Mouse (Mus musculus) stomach, postnatal 0 days (tissue): Measurements from ENCODE around the gene Gna11. TPM values are rescaled to one million over a fixed set of nuclear protein-coding genes. Genes with fewer than 3 reads are reported as not detected.

ENCODE experiments used
- ATAC-seq: fragments of 200-750 bp; cut with Nextera tagmentation; 2 replicates; pipeline ENCODE4 v1.8.0; 2017; ENCODE audit not compliant: low FRiP score, low TSS enrichment
- DNase-seq: peaks from one replicate; pipeline ENCODE4 v3.0.0-alpha.2; 2016; ENCODE audit warnings: low spot score
- H3K27ac ChIP-seq: fragments of 300-500 bp; sonication (generic); replicated peaks from 2 replicates; pipeline ENCODE4 v1.5.1; 2014; ENCODE audit warnings: mild to moderate bottlenecking, control low read depth
- H3K27me3 ChIP-seq: fragments of 300-500 bp; sonication (generic); 2 replicates; pipeline ENCODE4 v1.6.1; 2014; ENCODE audit warnings: low read length; ENCODE audit not compliant: control insufficient read depth, insufficient read depth
- H3K36me3 ChIP-seq: fragments of 300-500 bp; sonication (generic); 2 replicates; pipeline ENCODE4 v1.6.1; 2014; ENCODE audit warnings: low read length, mixed read lengths; ENCODE audit not compliant: control insufficient read depth, insufficient read depth
- H3K4me1 ChIP-seq: fragments of 300-500 bp; sonication (generic); replicated peaks from 2 replicates; pipeline ENCODE4 v1.6.1; 2014; ENCODE audit warnings: antibody characterized with exemption; ENCODE audit not compliant: control insufficient read depth, insufficient read depth
- H3K4me2 ChIP-seq: fragments of 300-500 bp; sonication (generic); replicated peaks from 2 replicates; pipeline ENCODE4 v1.6.1; 2014; ENCODE audit warnings: low read depth, mild to moderate bottlenecking, control low read depth, moderate library complexity
- H3K4me3 ChIP-seq: fragments of 300-500 bp; sonication (generic); 2 replicates; pipeline ENCODE4 v1.5.1; 2014; ENCODE audit warnings: low read depth, low read length, control low read depth
- H3K9ac ChIP-seq: fragments of 300-500 bp; sonication (generic); 2 replicates; pipeline ENCODE4 v1.6.1; 2014; ENCODE audit warnings: mild to moderate bottlenecking, low read length, control low read depth, mixed read lengths
- H3K9me3 ChIP-seq: fragments of 300-500 bp; sonication (generic); 2 replicates; pipeline ENCODE4 v1.6.1; 2016; ENCODE audit warnings: low read length; ENCODE audit not compliant: control insufficient read depth
- CTCF ChIP-seq: IDR thresholded peaks from 2 replicates; pipeline ENCODE4 v1.5.1; 2016; ENCODE audit warnings: antibody characterized with exemption, low read depth, mild to moderate bottlenecking, moderate library complexity
- EP300 ChIP-seq: optimal IDR thresholded peaks from 2 replicates; pipeline ENCODE3; 2016; ENCODE audit warnings: antibody characterized with exemption
- WGBS: fragments of 180-500 bp; shearing (Covaris S2); extraction: QIAGEN DNeasy Blood & Tissue Kit; methylation state at CpG from one replicate; pipeline ENCODE4 v1.1.7; 2014; 5-methylcytosine and 5-hydroxymethylcytosine counted together
- microRNA-seq: library from miRNA; unstranded; fragments of <30 nt; microRNA quantifications from one replicate; pipeline ENCODE4, GENCODE M21; 2016
- polyA plus RNA-seq: library from polyadenylated mRNA; unstranded; fragments of >200 nt; fragmentation: Nextera tagmentation; extraction: Ambion mirVana; gene quantifications from 2 replicates; pipeline ENCODE4 v1.2.1, GENCODE M21; 2015

Gene Gna11
- polyA plus RNA-seq, 1 experiment from 2014 or later: 62.5 TPM

DNA sequence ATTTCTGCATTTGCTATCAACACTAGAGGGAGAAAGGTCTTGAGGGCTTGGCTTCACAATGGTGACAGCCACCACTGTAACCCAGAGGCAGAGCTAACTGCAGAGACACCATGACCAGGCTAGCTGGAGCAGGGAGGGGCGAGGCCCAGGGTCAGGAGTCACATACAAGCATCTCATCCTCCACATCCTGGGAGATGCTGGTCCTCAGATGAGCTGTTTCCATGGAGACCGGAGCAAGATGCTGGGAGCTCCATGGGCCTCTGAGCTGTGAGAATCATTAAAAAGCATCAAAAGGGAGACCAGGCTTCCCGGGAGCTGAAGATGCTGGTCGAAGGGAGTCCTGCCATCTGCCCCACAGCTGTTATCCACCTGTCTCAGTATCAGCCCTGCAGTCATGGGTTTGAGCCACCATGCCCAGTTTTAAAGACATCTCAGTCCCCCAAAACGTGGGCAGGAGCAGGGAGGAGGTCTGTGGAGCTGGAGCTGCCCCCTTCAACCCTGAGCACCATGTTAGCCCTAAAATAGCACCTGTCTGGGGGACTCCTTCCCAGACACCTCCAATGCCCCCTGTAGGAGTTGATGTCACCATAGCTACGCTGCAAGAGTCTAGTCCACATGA is 60.4 kb downstream of the Gna11 start:
- no peak overlapping the region for H3K4me3 ChIP-seq
- ATAC-seq (no peak), DNase-seq (no peak)
- no peak overlapping the region for H3K27ac ChIP-seq
- H3K4me2 ChIP-seq: no peak overlapping the region
- no peak overlapping the region for H3K9ac ChIP-seq
- H3K36me3 ChIP-seq: peaks cover 16% of the 10 kb centered on the region; the same call in 1 of the 2 replicates
- WGBS: 62% methylated on average over 6 of the region's 6 CpGs
- no peak for TF ChIP-seq EP300
- TF ChIP-seq CTCF: no peak
- H3K4me1 ChIP-seq: no peaks in the 10 kb centered on the region
- H3K27me3 ChIP-seq: no peaks in the 10 kb centered on the region; the same call in 1 of the 2 replicates
- H3K9me3 ChIP-seq: no peaks in the 10 kb centered on the region

DNA sequence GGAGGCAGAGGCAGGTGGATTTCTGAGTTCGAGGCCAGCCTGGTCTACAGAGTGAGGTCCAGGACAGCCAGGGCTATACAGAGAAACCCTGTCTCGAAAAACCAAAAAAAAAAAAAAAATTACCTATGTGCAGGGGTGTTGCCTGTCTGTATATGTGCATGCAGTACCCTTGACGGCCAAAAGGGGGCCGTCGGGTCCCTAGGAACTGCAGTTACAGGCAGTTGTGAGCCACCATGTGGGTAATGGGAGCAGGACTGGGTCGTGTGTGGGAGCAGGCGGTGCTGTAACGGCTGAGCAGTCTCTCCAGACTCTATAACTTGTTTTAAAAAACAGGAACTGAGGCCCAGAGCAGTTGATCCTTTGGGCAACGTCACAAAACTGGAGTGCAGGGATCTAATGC is 61.0 kb downstream of the Gna11 start:
- 15% methylated on average over 9 of the region's 9 CpGs for WGBS

DNA sequence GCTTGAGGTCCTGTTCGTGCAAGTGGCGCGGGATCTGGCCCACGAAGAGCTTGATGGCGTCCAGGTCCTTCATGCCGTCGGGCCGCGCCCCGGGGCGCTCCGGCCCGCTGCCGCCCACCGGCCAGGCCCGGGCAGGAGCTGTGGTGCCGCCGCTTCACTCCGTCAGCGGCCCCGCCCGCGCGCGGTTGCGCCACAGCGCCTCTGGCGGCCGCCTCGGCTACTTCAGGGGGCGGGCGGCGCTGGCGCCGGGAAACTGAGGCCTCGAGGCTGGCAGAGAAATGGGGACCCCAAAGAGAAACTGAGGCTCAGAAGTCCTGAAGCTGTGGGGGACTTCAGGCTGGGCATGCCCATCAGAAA is 62.5 kb downstream of the Gna11 start, which contains the start of gene Celf5:
Gene Celf5 (minus strand): TSS at position 177 of the 357 bp plus-strand sequence.
- ATAC-seq (peak; percentile 53; the same call in 1 of the 2 replicates), DNase-seq (peak; percentile 65)
- TF ChIP-seq EP300: no peak
- TF ChIP-seq CTCF: peak; percentile 74
- Histone ChIP-seq H3K27me3 (no peaks in the 10 kb centered on the region; the same call in 1 of the 2 replicates), H3K4me2 (peak within 1 kb of the TSS; percentile 79), H3K36me3 (no peaks in the 10 kb centered on the region), H3K9me3 (no peaks in the 10 kb centered on the region), H3K27ac (no peak within 1 kb of the TSS), H3K4me1 (no peaks in the 10 kb centered on the region), H3K9ac (peak within 1 kb of the TSS; percentile 47), H3K4me3 (peak within 1 kb of the TSS; percentile 40)
- under 1% methylated on average over 28 of the region's 36 CpGs for WGBS

More for the DNA sequence above, 61.0 kb downstream of the Gna11 start:
- DNase-seq (no peak), ATAC-seq (no peak)
- Histone ChIP-seq H3K4me1 (no peaks in the 10 kb centered on the region), H3K36me3 (peaks cover 12% of the 10 kb centered on the region; the same call in 1 of the 2 replicates), H3K27me3 (no peaks in the 10 kb centered on the region; the same call in 1 of the 2 replicates), H3K4me3 (no peak overlapping the region), H3K9ac (no peak overlapping the region), H3K27ac (no peak overlapping the region), H3K9me3 (no peaks in the 10 kb centered on the region), H3K4me2 (no peak overlapping the region)
- TF ChIP-seq CTCF: peak; percentile 66
- no peak for TF ChIP-seq EP300

DNA sequence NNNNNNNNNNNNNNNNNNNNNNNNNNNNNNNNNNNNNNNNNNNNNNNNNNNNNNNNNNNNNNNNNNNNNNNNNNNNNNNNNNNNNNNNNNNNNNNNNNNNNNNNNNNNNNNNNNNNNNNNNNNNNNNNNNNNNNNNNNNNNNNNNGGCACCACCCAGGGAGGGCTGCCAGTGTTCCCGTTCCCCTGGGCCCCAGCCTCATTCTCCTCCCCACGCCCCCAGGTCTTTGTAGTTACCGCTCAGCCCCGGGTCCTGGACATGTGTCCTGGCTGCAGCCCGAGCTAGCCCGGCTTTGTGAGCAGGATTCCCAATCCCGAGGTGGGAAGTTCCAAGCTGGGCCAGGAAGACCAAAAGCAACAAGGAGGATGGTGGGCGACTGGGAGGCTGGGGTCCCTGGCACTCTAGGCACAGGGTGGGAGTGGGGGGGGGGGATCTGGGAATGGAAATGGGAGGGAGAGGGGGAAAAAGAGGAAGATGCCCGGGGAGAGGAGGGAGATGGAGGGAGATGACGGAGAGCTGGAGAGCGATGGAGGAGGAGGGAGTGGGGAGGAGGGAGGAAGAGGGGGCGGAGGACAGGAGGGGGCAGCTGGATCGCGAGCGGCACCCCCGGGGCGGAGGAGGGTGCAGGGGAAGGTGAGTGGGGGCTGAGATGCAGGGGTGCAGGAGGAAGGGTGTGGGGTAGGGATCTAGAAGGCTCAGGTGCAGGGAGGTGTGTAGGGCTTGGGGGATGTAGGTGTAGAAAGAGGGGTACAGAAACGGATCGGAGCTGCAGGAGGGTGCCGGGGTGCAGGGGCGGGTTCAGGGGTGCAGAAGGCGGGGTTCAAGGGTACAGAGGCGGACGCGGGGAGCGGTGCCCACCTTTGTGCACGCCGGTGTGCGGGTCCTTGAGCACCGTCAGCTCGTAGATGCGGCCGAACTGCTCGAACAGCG is 63.1 kb downstream of the Gna11 start:
- TF ChIP-seq CTCF: no peak
- no peak for TF ChIP-seq EP300
- ATAC-seq (0 out of 2 replicates have a peak, but pooled peaks have one; percentile 2), DNase-seq (no peak)
- 3% methylated on average over 32 of the region's 35 CpGs for WGBS
- Histone ChIP-seq H3K4me2 (peak overlapping the region; percentile 79), H3K9ac (peak overlapping the region; percentile 47), H3K36me3 (no peaks in the 10 kb centered on the region), H3K27me3 (no peaks in the 10 kb centered on the region; the same call in 1 of the 2 replicates), H3K4me3 (peak overlapping the region; percentile 40), H3K27ac (no peak overlapping the region), H3K9me3 (no peaks in the 10 kb centered on the region), H3K4me1 (no peaks in the 10 kb centered on the region)

Small RNA genes within 50 kb of the gene (microRNA-seq; reads per million reads assigned to microRNA genes)
- gene Gm25595: not detected

Other genes with a start within 250 kb of the Gna11 start
- 16.2 and 16.6 TPM in 2 replicates for gene Cactin, start 224.1 kb downstream of the Gna11 start, polyA plus RNA-seq
- 19.7 and 20.2 TPM in 2 replicates for gene Tbxa2r, start 216.5 kb downstream of the Gna11 start, polyA plus RNA-seq
- gene Gipc3, start 201.9 kb downstream of the Gna11 start, polyA plus RNA-seq: 0.06 and 0.10 TPM in 2 replicates
- gene Hmg20b, start 194.7 kb downstream of the Gna11 start, polyA plus RNA-seq: 72.2 and 77.9 TPM in 2 replicates
- gene Mfsd12, start 187.7 kb downstream of the Gna11 start, polyA plus RNA-seq: 7.4 and 7.9 TPM in 2 replicates
- 16.5 and 17.5 TPM in 2 replicates for gene 4930404N11Rik, start 179.4 kb downstream of the Gna11 start, polyA plus RNA-seq
- gene Fzr1, start 166.7 kb downstream of the Gna11 start, polyA plus RNA-seq: 51.4 and 51.6 TPM in 2 replicates
- gene Dohh, start 160.8 kb downstream of the Gna11 start, polyA plus RNA-seq: 59.4 and 63.0 TPM in 2 replicates
- 1.1 and 1.4 TPM in 2 replicates for gene Gm48551, start 160.7 kb downstream of the Gna11 start, polyA plus RNA-seq
- gene Gm48552, start 156.2 kb downstream of the Gna11 start, polyA plus RNA-seq: 0.29 and 0.36 TPM in 2 replicates
- gene Smim24, start 152.1 kb downstream of the Gna11 start, polyA plus RNA-seq: 205 and 239 TPM in 2 replicates
- gene Nfic, start 89.6 kb downstream of the Gna11 start, polyA plus RNA-seq: 40.4 and 42.4 TPM in 2 replicates
- 0.62 TPM in 2 replicates for gene Celf5, start 62.5 kb downstream of the Gna11 start, polyA plus RNA-seq
- 37.0 and 38.3 TPM in 2 replicates for gene Ncln, start 48.8 kb downstream of the Gna11 start, polyA plus RNA-seq
- gene S1pr4, start 45.1 kb downstream of the Gna11 start, polyA plus RNA-seq: 1.0 and 1.5 TPM in 2 replicates
- 9.8 and 10.1 TPM in 2 replicates for gene Gna15, start 21.0 kb downstream of the Gna11 start, polyA plus RNA-seq
- gene Aes, start 14.3 kb upstream of the Gna11 start, polyA plus RNA-seq: 429 and 495 TPM in 2 replicates
- gene Tle2, start 29.4 kb upstream of the Gna11 start, polyA plus RNA-seq: 4.8 and 6.9 TPM in 2 replicates
- gene Tle6, start 55.9 kb upstream of the Gna11 start, polyA plus RNA-seq: 7.6 and 8.9 TPM in 2 replicates
- gene BC025920, start 61.1 kb upstream of the Gna11 start, polyA plus RNA-seq: 0.24 and 0.35 TPM in 2 replicates
- 15.1 and 15.6 TPM in 2 replicates for gene Sirt6, start 82.6 kb upstream of the Gna11 start, polyA plus RNA-seq
- 3.3 and 5.3 TPM in 2 replicates for gene Ankrd24, start 83.3 kb upstream of the Gna11 start, polyA plus RNA-seq
- gene Gm10778, start 103.9 kb upstream of the Gna11 start, polyA plus RNA-seq: 2.4 TPM in 2 replicates
- gene Zfp433, start 159.6 kb upstream of the Gna11 start, polyA plus RNA-seq: 8.2 and 8.5 TPM in 2 replicates
- 1.7 and 1.9 TPM in 2 replicates for gene Gm3055, start 226.0 kb upstream of the Gna11 start, polyA plus RNA-seq